Mouse (Mus musculus): ENCODE results near the gene Mob3b. TPM values are rescaled to one million over a fixed set of nuclear protein-coding genes. Genes with fewer than 3 reads are reported as not detected.

The Mob3b gene
- total RNA-seq, 2 experiments from 2014 or later: 3.1 to 4.9 TPM

GRCm38 (mm10) chr4:35115933-35116332 is 41.4 kb downstream of the Mob3b start:
- DNase-seq (ENCODE audit: low spot score in 2 of 2): no peak

GRCm38 (mm10) chr4:35114950-35115349 is 42.3 kb downstream of the Mob3b start:
- no peak for DNase-seq (ENCODE audit: low spot score in 2 of 2)

GRCm38 (mm10) chr4:35113516-35114248 is 43.6 kb downstream of the Mob3b start:
- DNase-seq (ENCODE audit: low spot score in 2 of 2): no peak

- DNase-seq (ENCODE audit: low spot score in 2 of 2): no peak
These were observed 44.8 kb downstream of the Mob3b start for GRCm38 (mm10) chr4:35112452-35112851.

GRCm38 (mm10) chr4:35105115-35105773 is 52.0 kb downstream of the Mob3b start:
- DNase-seq (ENCODE audit: low spot score in 2 of 2): no peak

- DNase-seq (ENCODE audit: low spot score in 2 of 2): no peak
These were observed 56.1 kb downstream of the Mob3b start for GRCm38 (mm10) chr4:35101201-35101600.

- peak; percentile 62 to 77 for DNase-seq (ENCODE audit: low spot score in 2 of 2)
These were observed 57.2 kb downstream of the Mob3b start for GRCm38 (mm10) chr4:35099865-35100780.

GRCm38 (mm10) chr4:35099210-35099864 is 57.9 kb downstream of the Mob3b start:
- DNase-seq (ENCODE audit: low spot score in 2 of 2): no peak

GRCm38 (mm10) chr4:35098552-35098951 is 58.7 kb downstream of the Mob3b start:
- DNase-seq (ENCODE audit: low spot score in 2 of 2): no peak

- no peak for DNase-seq (ENCODE audit: low spot score in 2 of 2)
These were observed 60.8 kb downstream of the Mob3b start for GRCm38 (mm10) chr4:35096226-35097175.

- no peak for DNase-seq (ENCODE audit: low spot score in 2 of 2)
These were observed 64.8 kb downstream of the Mob3b start for GRCm38 (mm10) chr4:35092457-35092856.

GRCm38 (mm10) chr4:35091157-35091784 is 66.0 kb downstream of the Mob3b start:
- DNase-seq (ENCODE audit: low spot score in 2 of 2): no peak

GRCm38 (mm10) chr4:35089321-35090316 is 67.7 kb downstream of the Mob3b start:
- DNase-seq (ENCODE audit: low spot score in 2 of 2): no peak

GRCm38 (mm10) chr4:35086067-35086700 is 71.1 kb downstream of the Mob3b start:
- DNase-seq (ENCODE audit: low spot score in 2 of 2): no peak

GRCm38 (mm10) chr4:35084060-35084459 is 73.2 kb downstream of the Mob3b start:
- DNase-seq (ENCODE audit: low spot score in 2 of 2): no peak

- no peak for DNase-seq (ENCODE audit: low spot score in 2 of 2)
These were observed 74.7 kb downstream of the Mob3b start for GRCm38 (mm10) chr4:35082476-35083114.

GRCm38 (mm10) chr4:35080285-35080684 is 77.0 kb downstream of the Mob3b start:
- DNase-seq (ENCODE audit: low spot score in 2 of 2): no peak
